Mouse (Mus musculus) limb, embryonic 11.5 days (tissue): ENCODE results near the gene Suox. TPM values are rescaled to one million over a fixed set of nuclear protein-coding genes. Genes with fewer than 3 reads are reported as not detected.

Experiments used
- ATAC-seq: fragments of 200-750 bp; cut with Nextera tagmentation; 2 replicates; pipeline ENCODE4 v1.8.0; 2017; ENCODE audit warnings: low read depth; ENCODE audit not compliant: insufficient number of reproducible peaks, low FRiP score, low TSS enrichment
- DNase-seq: peaks from one replicate; pipeline ENCODE4 v3.0.0-alpha.2; 2015; ENCODE audit warnings: low spot score
- H3K27ac ChIP-seq: fragments of 300-500 bp; sonication (generic); replicated peaks from 2 replicates; pipeline ENCODE4 v1.5.1; 2014; ENCODE audit warnings: low read depth, mild to moderate bottlenecking, low read length
- H3K27me3 ChIP-seq: fragments of 300-500 bp; sonication (generic); 2 replicates; pipeline ENCODE4 v1.6.1; 2014; ENCODE audit warnings: mild to moderate bottlenecking, low read length, mixed read lengths; ENCODE audit not compliant: control insufficient read depth, insufficient read depth
- H3K36me3 ChIP-seq: fragments of 300-500 bp; sonication (generic); 2 replicates; pipeline ENCODE4 v1.6.1; 2014; ENCODE audit warnings: mild to moderate bottlenecking, low read length, moderate library complexity, mixed read lengths; ENCODE audit not compliant: control insufficient read depth, insufficient read depth
- H3K4me1 ChIP-seq: fragments of 300-500 bp; sonication (generic); 2 replicates; pipeline ENCODE4 v1.6.1; 2014; ENCODE audit warnings: low read length, mixed read lengths; ENCODE audit not compliant: control insufficient read depth, insufficient read depth
- H3K4me2 ChIP-seq: fragments of 300-500 bp; sonication (generic); 2 replicates; pipeline ENCODE4 v1.6.1; 2014; ENCODE audit warnings: low read depth, mild to moderate bottlenecking, moderate library complexity; ENCODE audit not compliant: severe bottlenecking
- H3K4me3 ChIP-seq: fragments of 300-500 bp; sonication (generic); 2 replicates; pipeline ENCODE4 v1.5.1; 2014; ENCODE audit warnings: low read depth, low read length
- H3K9ac ChIP-seq: fragments of 300-500 bp; sonication (generic); 2 replicates; pipeline ENCODE4 v1.6.1; 2014; ENCODE audit warnings: mild to moderate bottlenecking, low read length
- H3K9me3 ChIP-seq: fragments of 300-500 bp; sonication (generic); 2 replicates; pipeline ENCODE4 v1.6.1; 2016; ENCODE audit warnings: low read length; ENCODE audit not compliant: control insufficient read depth
- WGBS: fragments of 180-500 bp; shearing (Covaris S2); extraction: QIAGEN DNeasy Blood & Tissue Kit; methylation state at CpG from one replicate; pipeline ENCODE4 v1.1.7; 2014; 5-methylcytosine and 5-hydroxymethylcytosine counted together
- polyA plus RNA-seq: library from polyadenylated mRNA; unstranded; fragments of >200 nt; fragmentation: Nextera tagmentation; extraction: Ambion mirVana; gene quantifications from 2 replicates; pipeline ENCODE4 v1.2.1, GENCODE M21; 2014

Gene Suox
- polyA plus RNA-seq, 1 experiment from 2014 or later = 12.2 TPM

DNA sequence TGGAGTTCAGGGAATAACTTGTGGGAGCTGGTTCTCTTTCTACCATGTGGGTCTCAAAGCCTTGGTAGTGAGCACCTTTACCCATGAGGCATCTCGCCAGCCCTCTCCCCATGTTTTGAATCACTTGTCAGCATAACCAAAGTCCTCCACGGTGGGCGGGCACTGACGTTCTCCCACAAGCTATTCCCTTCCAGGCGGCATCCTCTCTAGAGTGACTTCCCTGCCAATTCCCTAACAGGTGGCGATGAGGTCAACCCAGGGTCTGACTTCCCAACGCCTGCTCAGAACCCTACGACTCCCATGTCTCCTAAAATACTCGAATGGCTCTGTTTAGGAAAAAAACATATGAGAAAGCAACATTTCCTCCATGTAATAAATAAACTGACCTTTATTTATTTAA is 16.0 kb downstream of the Suox start:
- no peaks in the 10 kb centered on the region for H3K36me3 ChIP-seq
- H3K4me3 ChIP-seq = no peak overlapping the region
- no peaks in the 10 kb centered on the region for H3K9me3 ChIP-seq
- H3K4me1 ChIP-seq = no peaks in the 10 kb centered on the region
- 52% methylated on average over 9 of the region's 9 CpGs for WGBS
- DNase-seq (no peak), ATAC-seq (no peak)
- no peak overlapping the region for H3K9ac ChIP-seq
- H3K27ac ChIP-seq = no peak overlapping the region
- H3K27me3 ChIP-seq = no peaks in the 10 kb centered on the region
- no peak overlapping the region for H3K4me2 ChIP-seq

DNA sequence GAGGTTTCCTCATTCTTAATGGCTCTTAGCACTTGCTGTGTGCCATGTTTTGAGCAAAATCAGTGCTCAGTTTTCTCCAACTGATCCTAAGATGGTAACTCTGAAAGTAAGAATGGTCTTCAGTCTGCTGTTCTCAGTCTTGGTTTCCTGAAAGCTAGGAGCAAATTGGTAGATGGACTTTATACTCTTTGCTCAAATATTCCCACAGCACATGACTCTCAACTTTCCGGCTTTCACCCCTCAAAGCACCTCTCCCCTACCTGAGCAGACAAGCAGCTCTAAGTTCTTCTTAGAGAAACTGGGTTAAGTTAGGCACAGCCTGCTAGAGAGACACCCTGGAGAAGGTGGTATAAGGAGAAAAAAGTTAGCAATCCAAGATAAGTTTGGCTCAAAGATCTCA is 17.1 kb downstream of the Suox start:
- H3K9ac ChIP-seq = no peak overlapping the region
- H3K27me3 ChIP-seq = no peaks in the 10 kb centered on the region
- WGBS = 86% methylated on average over 1 of the region's 1 CpGs
- H3K27ac ChIP-seq = no peak overlapping the region
- no peak for DNase-seq
- H3K36me3 ChIP-seq = no peaks in the 10 kb centered on the region
- no peak for ATAC-seq
- no peak overlapping the region for H3K4me2 ChIP-seq
- H3K4me1 ChIP-seq = no peaks in the 10 kb centered on the region
- H3K9me3 ChIP-seq = no peaks in the 10 kb centered on the region
- no peak overlapping the region for H3K4me3 ChIP-seq

GRCm38 (mm10) chr10:128655254-128655653 is 18.6 kb downstream of the Suox start:
- H3K4me2 ChIP-seq = no peak overlapping the region
- 87% methylated on average over 3 of the region's 3 CpGs for WGBS
- DNase-seq = no peak
- no peak for ATAC-seq
- no peak overlapping the region for H3K4me3 ChIP-seq
- no peak overlapping the region for H3K27ac ChIP-seq
- H3K4me1 ChIP-seq = no peaks in the 10 kb centered on the region
- H3K9me3 ChIP-seq = no peaks in the 10 kb centered on the region
- no peaks in the 10 kb centered on the region for H3K27me3 ChIP-seq
- H3K9ac ChIP-seq = no peak overlapping the region
- H3K36me3 ChIP-seq = no peaks in the 10 kb centered on the region

DNA sequence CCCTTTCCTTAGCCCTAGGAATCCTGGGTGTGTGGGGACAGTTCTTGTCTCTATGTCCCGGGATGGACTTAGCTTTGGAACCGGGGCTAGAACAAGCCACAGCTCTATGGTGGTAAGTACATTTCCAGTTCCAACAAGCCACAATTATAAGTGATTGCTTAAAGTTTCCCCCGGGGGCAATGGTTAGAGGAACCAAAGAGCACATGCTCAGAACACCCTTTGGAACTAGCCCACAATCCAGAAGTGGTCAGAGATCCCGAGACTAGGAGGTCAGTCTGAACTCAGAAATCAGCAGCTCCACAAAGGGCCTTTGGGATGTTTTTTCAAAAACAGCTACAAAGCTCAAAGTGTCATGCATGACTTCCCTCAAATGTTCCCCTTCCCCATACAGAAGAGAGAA is 20.0 kb downstream of the Suox start:
- no peak overlapping the region for H3K9ac ChIP-seq
- H3K27me3 ChIP-seq = no peaks in the 10 kb centered on the region
- no peak overlapping the region for H3K4me2 ChIP-seq
- no peak for DNase-seq
- 82% methylated on average over 4 of the region's 4 CpGs for WGBS
- no peak overlapping the region for H3K4me3 ChIP-seq
- H3K36me3 ChIP-seq = no peaks in the 10 kb centered on the region
- ATAC-seq = no peak
- H3K27ac ChIP-seq = no peak overlapping the region
- no peaks in the 10 kb centered on the region for H3K4me1 ChIP-seq
- H3K9me3 ChIP-seq = no peaks in the 10 kb centered on the region

DNA sequence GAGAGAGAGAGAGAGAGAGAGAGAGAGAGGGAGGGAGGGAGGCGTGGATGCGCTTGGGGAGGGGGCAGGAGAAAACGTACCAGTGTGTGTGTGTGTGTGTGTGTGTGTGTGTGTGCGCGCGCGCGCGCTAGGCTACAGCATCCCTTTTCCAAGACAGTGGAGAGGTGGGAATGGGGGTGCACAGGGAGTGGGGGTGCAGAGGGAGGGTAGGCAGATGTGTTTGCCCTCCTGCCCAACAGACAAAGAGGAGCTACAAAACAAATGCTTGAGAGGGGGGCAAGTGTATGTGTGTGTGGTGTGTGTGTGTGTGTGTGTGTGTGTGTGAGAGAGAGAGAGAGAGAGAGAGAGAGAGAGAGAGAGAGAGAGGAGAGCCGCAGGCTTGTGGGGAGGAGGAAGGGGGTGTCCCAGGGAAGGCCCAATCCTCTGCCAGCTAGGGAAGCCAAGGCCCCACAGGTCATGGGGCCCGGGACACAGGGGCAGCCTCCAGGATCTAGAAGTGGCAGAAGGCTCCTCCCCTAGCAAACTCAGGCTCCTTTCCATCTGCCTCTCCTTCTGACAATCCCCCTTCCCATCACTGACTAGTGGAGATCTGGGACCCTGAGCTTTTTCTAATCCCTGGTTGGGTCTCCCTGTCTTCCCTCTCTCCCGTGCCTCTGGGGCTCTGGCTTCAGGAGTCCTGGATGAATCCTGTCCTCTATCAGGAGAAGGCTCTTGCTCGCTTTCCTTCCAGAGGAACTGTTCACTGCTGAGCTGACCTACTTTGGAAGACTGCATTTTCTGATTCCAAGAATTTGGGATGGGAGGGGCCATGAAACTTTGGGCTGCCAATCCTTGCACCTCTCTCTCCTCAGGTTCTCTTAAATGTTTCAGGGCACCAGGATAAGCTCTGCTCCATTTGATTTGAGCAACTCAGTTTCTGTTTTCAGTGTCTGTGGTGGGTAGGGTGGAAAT is 27.5 kb downstream of the Suox start:
- Histone ChIP-seq H3K36me3 (no peaks in the 10 kb centered on the region), H3K27me3 (no peaks in the 10 kb centered on the region), H3K4me2 (peak overlapping the region; percentile 72), H3K9me3 (no peaks in the 10 kb centered on the region), H3K4me3 (peak overlapping the region; percentile 48), H3K4me1 (peaks cover 4% of the 10 kb centered on the region; the same call in 1 of the 2 replicates), H3K9ac (peak overlapping the region; percentile 43; the same call in 1 of the 2 replicates), H3K27ac (no peak overlapping the region)
- peak; percentile 65; the same call in 1 of the 2 replicates for ATAC-seq
- peak; percentile 54 for DNase-seq
- WGBS = 7% methylated on average over 12 of the region's 13 CpGs

DNA sequence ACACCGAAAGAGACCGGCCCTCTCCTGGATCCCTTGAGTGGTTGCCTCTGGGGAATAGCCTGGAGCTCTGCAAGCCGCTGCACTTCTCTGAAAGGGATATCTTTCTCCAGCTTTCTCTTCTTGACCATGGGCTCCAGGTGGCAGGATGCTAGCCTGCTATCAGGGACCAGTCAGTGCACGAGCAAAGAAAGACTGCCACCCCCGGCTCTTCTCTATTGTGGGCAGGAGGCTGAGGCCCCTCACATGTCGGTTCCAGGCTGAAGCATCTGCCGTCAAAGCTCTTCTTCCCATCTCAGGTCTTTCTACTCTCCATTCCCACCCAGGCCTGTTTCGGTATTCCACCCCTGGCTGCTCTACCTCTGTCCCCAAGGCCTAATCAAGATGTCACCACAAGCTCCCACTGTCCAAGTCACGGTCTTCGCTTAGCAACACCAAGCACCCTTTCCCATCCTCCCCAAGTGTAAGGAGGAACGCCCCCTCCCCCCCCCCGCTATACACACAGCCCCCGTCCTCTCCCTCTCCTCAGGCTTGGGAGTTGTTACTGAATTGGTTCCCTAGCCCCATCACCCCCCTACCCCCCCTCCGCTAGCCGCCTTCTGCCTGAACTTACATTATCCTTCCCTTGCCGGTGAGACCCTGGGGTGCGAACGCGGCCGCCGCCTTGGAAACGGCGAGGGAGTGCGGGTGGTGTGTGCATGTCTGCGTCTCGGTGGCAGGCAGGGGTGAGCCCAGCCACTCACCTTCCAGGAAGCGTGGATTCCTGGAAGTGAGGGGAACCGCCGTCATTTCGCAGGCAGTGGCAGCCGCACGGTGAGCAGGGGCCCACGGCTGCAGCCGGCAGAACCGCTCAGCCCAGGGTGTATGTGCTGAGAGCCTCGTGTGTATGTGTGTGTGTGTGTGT is 28.5 kb downstream of the Suox start, which contains the start of gene Ikzf4:
Gene Ikzf4 (minus strand): TSS at position 881 of the 901 bp plus-strand sequence.
- Histone ChIP-seq H3K36me3 (no peaks in the 10 kb centered on the region), H3K9me3 (no peaks in the 10 kb centered on the region), H3K27me3 (no peaks in the 10 kb centered on the region), H3K27ac (no peak within 1 kb of the TSS), H3K4me1 (peaks cover 4% of the 10 kb centered on the region; the same call in 1 of the 2 replicates), H3K4me2 (peak within 1 kb of the TSS; percentile 72), H3K4me3 (peak within 1 kb of the TSS; percentile 48), H3K9ac (peak within 1 kb of the TSS; percentile 60)
- 2% methylated on average over 36 of the region's 36 CpGs for WGBS
- DNase-seq (peak; percentile 72), ATAC-seq (peak; percentile 75)

DNA sequence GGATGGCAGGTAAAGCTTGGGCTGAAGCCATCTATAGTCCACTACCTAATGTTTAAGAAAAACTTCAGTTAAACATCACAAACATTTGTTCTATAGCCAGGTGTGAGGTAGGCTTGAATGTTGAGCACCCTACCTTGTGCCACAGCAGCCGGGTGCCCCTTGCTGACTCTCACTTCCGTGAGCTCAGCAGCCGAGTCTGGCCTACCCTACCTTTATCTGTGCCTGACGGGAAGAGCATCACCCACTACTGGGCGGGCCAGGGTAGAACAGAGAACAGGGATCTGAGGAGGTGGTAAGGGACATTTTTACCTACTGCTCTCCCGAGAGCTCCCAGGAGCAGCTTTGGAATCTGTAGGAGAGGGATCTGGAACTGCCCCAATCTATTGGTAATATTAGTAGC is 31.1 kb downstream of the Suox start:
- 91% methylated on average over 6 of the region's 6 CpGs for WGBS
- H3K27me3 ChIP-seq = no peaks in the 10 kb centered on the region
- no peaks in the 10 kb centered on the region for H3K9me3 ChIP-seq
- DNase-seq = no peak
- H3K36me3 ChIP-seq = no peaks in the 10 kb centered on the region
- no peak overlapping the region for H3K9ac ChIP-seq
- ATAC-seq = no peak
- H3K27ac ChIP-seq = no peak overlapping the region
- H3K4me1 ChIP-seq = peaks cover 4% of the 10 kb centered on the region; the same call in 1 of the 2 replicates
- no peak overlapping the region for H3K4me2 ChIP-seq
- H3K4me3 ChIP-seq = no peak overlapping the region

- no peaks in the 10 kb centered on the region for H3K27me3 ChIP-seq
- H3K9me3 ChIP-seq = no peaks in the 10 kb centered on the region
- no peak overlapping the region for H3K27ac ChIP-seq
- H3K36me3 ChIP-seq = no peaks in the 10 kb centered on the region
- no peak overlapping the region for H3K4me2 ChIP-seq
- no peak overlapping the region for H3K9ac ChIP-seq
- no peak for DNase-seq
- ATAC-seq = no peak
- H3K4me3 ChIP-seq = no peak overlapping the region
- 82% methylated on average over 7 of the region's 7 CpGs for whole genome bisulfite sequencing
- H3K4me1 ChIP-seq = peaks cover 4% of the 10 kb centered on the region; the same call in 1 of the 2 replicates
These were observed 32.0 kb downstream of the Suox start for GRCm38 (mm10) chr10:128641871-128642270.
